Mouse (Mus musculus): ENCODE data around the gene Itga5. TPM values are rescaled to one million over a fixed set of nuclear protein-coding genes. Genes with fewer than 3 reads are reported as not detected.
A peak's percentile ranks its signal among the peaks of the same experiment; 100 is the strongest.

Itga5 gene
- total RNA-seq, 2 experiments from 2014 or later = 7.4 to 7.6 TPM

GRCm38 (mm10) chr15:103341547-103341946 lies 25.0 kb downstream of the Itga5 start:
- DNase-seq = no peak
- intact Hi-C loops (cut with DNase I) = no loop called here

- DNase-seq = no peak
- intact Hi-C loops (cut with DNase I) = no loop called here
Observed at GRCm38 (mm10) chr15:103340786-103341185, 25.8 kb downstream of the Itga5 start.

- DNase-seq = no peak
- intact Hi-C loops (cut with DNase I) = no loop called here
Observed at GRCm38 (mm10) chr15:103339961-103340337, 26.6 kb downstream of the Itga5 start, which contains the start of gene Zfp385a. Gene Zfp385a, minus strand, starts transcription at chr15:103340093.

GRCm38 (mm10) chr15:103339166-103339960 lies 27.2 kb downstream of the Itga5 start:
- intact Hi-C loops (cut with DNase I) = no loop called here
- no peak for DNase-seq

GRCm38 (mm10) chr15:103338829-103339165 lies 27.8 kb downstream of the Itga5 start:
- intact Hi-C loops (cut with DNase I) = no loop called here
- no peak for DNase-seq

- DNase-seq = no peak
- intact Hi-C loops (cut with DNase I) = no loop called here
Observed at GRCm38 (mm10) chr15:103336996-103337667, 29.4 kb downstream of the Itga5 start.

- intact Hi-C loops (cut with DNase I) = no loop called here
Observed at GRCm38 (mm10) chr15:103335488-103336235, 30.9 kb downstream of the Itga5 start.

GRCm38 (mm10) chr15:103335040-103335439 lies 31.5 kb downstream of the Itga5 start:
- no peak for DNase-seq
- intact Hi-C loops (cut with DNase I) = no loop called here

More at GRCm38 (mm10) chr15:103335488-103336235, 30.9 kb downstream of the Itga5 start:
- DNase-seq = no peak

- DNase-seq = no peak
- intact Hi-C loops (cut with DNase I) = no loop called here
Observed at GRCm38 (mm10) chr15:103334194-103334593, 32.4 kb downstream of the Itga5 start.

- intact Hi-C loops (cut with DNase I) = no loop called here
- DNase-seq = no peak
Observed at GRCm38 (mm10) chr15:103333738-103334137, 32.8 kb downstream of the Itga5 start.

- intact Hi-C loops (cut with DNase I) = no loop called here
- no peak for DNase-seq
Observed at GRCm38 (mm10) chr15:103333081-103333615, 33.4 kb downstream of the Itga5 start.

GRCm38 (mm10) chr15:103323455-103324247 lies 42.9 kb downstream of the Itga5 start:
- intact Hi-C loops (cut with DNase I) = no loop called here
- peak; percentile 95 for DNase-seq

GRCm38 (mm10) chr15:103323070-103323454 lies 43.5 kb downstream of the Itga5 start:
- intact Hi-C loops (cut with DNase I) = no loop called here
- peak; percentile 77 for DNase-seq

- no peak for DNase-seq
- intact Hi-C loops (cut with DNase I) = no loop called here
Observed at GRCm38 (mm10) chr15:103322396-103322795, 44.2 kb downstream of the Itga5 start.

- peak; percentile 56 for DNase-seq
- intact Hi-C loops (cut with DNase I) = no loop called here
Observed at GRCm38 (mm10) chr15:103321076-103321475, 45.5 kb downstream of the Itga5 start.

GRCm38 (mm10) chr15:103318201-103318816 lies 48.3 kb downstream of the Itga5 start:
- no peak for DNase-seq
- intact Hi-C loops (cut with DNase I) = no loop called here

- no peak for DNase-seq
- intact Hi-C loops (cut with DNase I) = no loop called here
Observed at GRCm38 (mm10) chr15:103317731-103318130, 48.8 kb downstream of the Itga5 start.

- intact Hi-C loops (cut with DNase I) = no loop called here
- no peak for DNase-seq
Observed at GRCm38 (mm10) chr15:103317120-103317519, 49.4 kb downstream of the Itga5 start.

GRCm38 (mm10) chr15:103315979-103316776 lies 50.4 kb downstream of the Itga5 start:
- intact Hi-C loops (cut with DNase I) = no loop called here

More at GRCm38 (mm10) chr15:103315979-103316776, 50.4 kb downstream of the Itga5 start:
- DNase-seq = peak; percentile 10

Data from left cerebral cortex, postnatal 4 days (tissue).